Mouse (Mus musculus) intestine, postnatal 0 days (tissue): ENCODE results near the gene Wdfy4. TPM values are rescaled to one million over a fixed set of nuclear protein-coding genes. Genes with fewer than 3 reads are reported as not detected.

Source experiments
- ATAC-seq: fragments of 200-750 bp; cut with Nextera tagmentation; 2 replicates; pipeline ENCODE4 v1.8.0; 2017; ENCODE audit warnings: mild to moderate bottlenecking, moderate TSS enrichment, moderate library complexity
- H3K27ac ChIP-seq: fragments of 300-500 bp; sonication (generic); 2 replicates; pipeline ENCODE4 v1.5.1; 2014; ENCODE audit warnings: mild to moderate bottlenecking, low read depth, low read length, moderate library complexity
- H3K27me3 ChIP-seq: fragments of 300-500 bp; sonication (generic); replicated peaks from 2 replicates; pipeline ENCODE4 v1.6.1; 2014; ENCODE audit warnings: low read length, mixed read lengths; ENCODE audit not compliant: control insufficient read depth, insufficient read depth
- H3K36me3 ChIP-seq: fragments of 300-500 bp; sonication (generic); 2 replicates; pipeline ENCODE4 v1.6.1; 2014; ENCODE audit warnings: mild to moderate bottlenecking, moderate library complexity; ENCODE audit not compliant: control insufficient read depth, insufficient read depth
- H3K4me1 ChIP-seq: fragments of 300-500 bp; sonication (generic); replicated peaks from 2 replicates; pipeline ENCODE4 v1.6.1; 2014; ENCODE audit warnings: antibody characterized with exemption, low read length, mixed read lengths; ENCODE audit not compliant: control insufficient read depth, insufficient read depth
- H3K4me2 ChIP-seq: fragments of 300-500 bp; sonication (generic); replicated peaks from 2 replicates; pipeline ENCODE4 v1.6.1; 2014; ENCODE audit warnings: low read depth, mild to moderate bottlenecking, moderate library complexity
- H3K4me3 ChIP-seq: fragments of 300-500 bp; sonication (generic); 2 replicates; pipeline ENCODE4 v1.5.1; 2014; ENCODE audit warnings: low read depth, low read length
- H3K9ac ChIP-seq: fragments of 300-500 bp; sonication (generic); 2 replicates; pipeline ENCODE4 v1.6.1; 2014; ENCODE audit warnings: mild to moderate bottlenecking, low read depth, low read length
- H3K9me3 ChIP-seq: fragments of 300-500 bp; sonication (generic); 2 replicates; pipeline ENCODE4 v1.6.1; 2016; ENCODE audit warnings: mixed run types; ENCODE audit not compliant: control insufficient read depth
- CTCF ChIP-seq: sonication (generic); IDR thresholded peaks from 2 replicates; pipeline ENCODE4 v1.5.1; 2016; ENCODE audit warnings: low read depth, mild to moderate bottlenecking, control low read depth, antibody characterized with exemption, moderate library complexity
- WGBS: fragments of 180-500 bp; shearing (Covaris S2); extraction: QIAGEN DNeasy Blood & Tissue Kit; methylation state at CpG from one replicate; pipeline ENCODE4 v1.1.7; 2014; 5-methylcytosine and 5-hydroxymethylcytosine counted together
- polyA plus RNA-seq: library from polyadenylated mRNA; unstranded; fragments of >200 nt; fragmentation: Nextera tagmentation; extraction: Ambion mirVana; gene quantifications from 2 replicates; pipeline ENCODE4 v1.2.1, GENCODE M21; 2015

Gene Wdfy4
- polyA plus RNA-seq, 1 experiment from 2014 or later, result 0.17 TPM

DNA sequence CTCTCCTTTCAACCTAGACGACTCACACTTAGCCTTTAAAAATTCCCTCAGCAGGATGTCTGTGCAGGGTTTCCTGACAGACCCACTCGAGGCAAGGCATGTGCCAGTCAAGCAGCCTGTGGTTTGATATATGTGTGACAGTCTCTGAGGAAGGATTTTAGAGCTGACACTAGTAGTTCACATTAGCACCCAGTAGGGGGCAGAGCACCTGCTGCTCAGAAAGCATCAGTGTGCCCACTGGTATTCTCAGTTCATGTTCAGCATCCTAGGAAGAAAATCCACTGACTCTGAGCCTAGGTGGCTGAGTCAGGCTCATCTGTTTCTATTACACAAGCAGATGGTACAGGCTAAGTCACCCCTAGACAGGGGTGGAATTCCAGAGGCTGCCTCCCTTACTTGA is 39.0 kb downstream of the Wdfy4 start:
- H3K9ac ChIP-seq, result no peak overlapping the region
- ATAC-seq, result no peak
- no peaks in the 10 kb centered on the region for H3K4me1 ChIP-seq
- H3K36me3 ChIP-seq, result no peaks in the 10 kb centered on the region
- no peaks in the 10 kb centered on the region for H3K9me3 ChIP-seq
- no peaks in the 10 kb centered on the region for H3K27me3 ChIP-seq
- WGBS, result 27% methylated on average over 2 of the region's 2 CpGs
- no peak overlapping the region for H3K4me2 ChIP-seq
- no peak overlapping the region for H3K27ac ChIP-seq
- no peak overlapping the region for H3K4me3 ChIP-seq
- peak; percentile 67 for TF ChIP-seq CTCF

- Histone ChIP-seq H3K9me3 (no peaks in the 10 kb centered on the region), H3K4me1 (no peaks in the 10 kb centered on the region), H3K9ac (no peak overlapping the region), H3K4me3 (no peak overlapping the region), H3K4me2 (no peak overlapping the region), H3K36me3 (no peaks in the 10 kb centered on the region), H3K27me3 (no peaks in the 10 kb centered on the region), H3K27ac (no peak overlapping the region)
- WGBS, result 81% methylated on average over 9 of the region's 9 CpGs
- TF ChIP-seq CTCF, result no peak
- no peak for ATAC-seq
These were observed 48.5 kb downstream of the Wdfy4 start for GRCm38 (mm10) chr14:33136843-33137242.

DNA sequence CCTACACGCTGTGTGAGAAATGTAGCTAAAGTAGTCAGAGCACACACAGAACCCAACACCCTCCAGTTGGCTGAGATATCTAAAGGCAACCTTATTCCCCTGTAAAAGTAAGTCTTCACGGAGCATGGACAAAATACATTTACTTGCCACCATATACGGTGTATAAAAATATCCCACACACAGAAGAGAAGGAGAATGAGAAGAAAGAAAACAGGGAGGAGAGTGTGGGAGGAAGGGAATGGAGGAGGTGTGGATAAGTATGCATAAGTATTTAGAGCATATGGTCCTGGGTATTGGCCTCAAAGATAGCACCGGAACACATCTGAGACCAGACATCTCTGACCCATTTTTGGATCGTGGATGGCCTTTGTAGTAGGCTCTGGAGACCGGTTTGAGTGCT is 50.1 kb downstream of the Wdfy4 start:
- Histone ChIP-seq H3K9ac (no peak overlapping the region), H3K27me3 (no peaks in the 10 kb centered on the region), H3K4me3 (no peak overlapping the region), H3K27ac (no peak overlapping the region), H3K4me2 (no peak overlapping the region), H3K9me3 (no peaks in the 10 kb centered on the region), H3K4me1 (no peaks in the 10 kb centered on the region), H3K36me3 (no peaks in the 10 kb centered on the region)
- TF ChIP-seq CTCF, result no peak
- WGBS, result 86% methylated on average over 6 of the region's 6 CpGs
- ATAC-seq, result no peak

DNA sequence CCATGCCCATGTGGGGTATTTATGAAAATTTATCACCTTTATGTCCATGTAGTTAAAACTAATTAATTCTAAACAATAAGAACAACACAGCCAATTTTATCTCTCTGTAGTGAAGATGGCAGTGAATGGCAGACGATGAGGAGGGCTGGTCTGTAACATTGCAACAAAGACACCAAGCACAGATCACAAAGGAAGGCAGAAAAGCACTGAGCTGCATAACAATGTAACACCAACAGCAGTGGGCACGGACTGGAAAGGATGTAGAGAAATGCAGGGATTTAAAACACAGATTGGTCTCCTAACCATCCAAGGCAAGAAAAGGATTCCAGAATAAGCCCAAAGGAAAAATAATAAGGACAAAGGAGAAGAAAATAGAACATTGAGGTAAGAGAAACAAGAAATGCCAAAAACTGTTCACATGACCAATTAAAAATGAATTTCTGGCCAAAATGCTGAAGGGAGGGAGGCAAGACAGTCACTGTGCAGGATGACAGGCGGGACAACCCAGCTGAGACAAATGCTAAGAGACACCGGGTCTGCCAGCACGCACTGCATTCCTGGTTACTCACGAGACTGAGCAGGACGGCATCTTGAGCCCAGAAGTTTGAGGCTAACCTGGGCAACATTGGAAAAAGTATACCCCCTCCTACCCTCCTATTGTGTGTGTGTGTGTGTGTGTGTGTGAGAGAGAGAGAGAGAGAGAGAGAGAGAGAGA is 54.1 kb downstream of the Wdfy4 start:
- Histone ChIP-seq H3K9me3 (no peaks in the 10 kb centered on the region), H3K27ac (no peak overlapping the region), H3K4me1 (no peaks in the 10 kb centered on the region), H3K4me2 (no peak overlapping the region), H3K27me3 (no peaks in the 10 kb centered on the region), H3K4me3 (no peak overlapping the region), H3K36me3 (no peaks in the 10 kb centered on the region), H3K9ac (no peak overlapping the region)
- no peak for TF ChIP-seq CTCF
- 74% methylated on average over 7 of the region's 7 CpGs for WGBS
- no peak for ATAC-seq

DNA sequence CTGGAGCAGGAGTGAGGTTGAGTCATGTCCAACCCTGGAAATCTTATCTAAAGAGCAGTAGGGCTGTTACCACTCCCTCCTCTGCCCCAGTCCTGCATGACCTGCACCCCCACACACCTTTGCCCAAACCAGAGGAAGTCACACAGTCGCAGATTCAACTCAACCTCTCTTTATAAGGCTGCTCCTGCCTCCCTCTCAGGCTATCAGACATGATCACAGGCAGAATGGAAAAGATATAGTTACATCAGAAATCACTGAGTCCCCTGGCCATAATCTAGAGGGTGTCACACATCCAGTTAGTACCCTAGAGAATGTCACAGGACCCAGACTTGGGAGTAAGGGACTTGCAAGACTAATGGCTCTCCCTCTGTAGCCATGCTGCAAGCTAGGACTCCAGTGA is 68.7 kb downstream of the Wdfy4 start:
- H3K9ac ChIP-seq, result no peak overlapping the region
- no peak overlapping the region for H3K4me2 ChIP-seq
- no peaks in the 10 kb centered on the region for H3K27me3 ChIP-seq
- no peaks in the 10 kb centered on the region for H3K9me3 ChIP-seq
- H3K27ac ChIP-seq, result no peak overlapping the region
- no peaks in the 10 kb centered on the region for H3K4me1 ChIP-seq
- TF ChIP-seq CTCF, result no peak
- ATAC-seq, result no peak
- H3K4me3 ChIP-seq, result no peak overlapping the region
- 59% methylated on average over 1 of the region's 1 CpGs for WGBS
- no peaks in the 10 kb centered on the region for H3K36me3 ChIP-seq

DNA sequence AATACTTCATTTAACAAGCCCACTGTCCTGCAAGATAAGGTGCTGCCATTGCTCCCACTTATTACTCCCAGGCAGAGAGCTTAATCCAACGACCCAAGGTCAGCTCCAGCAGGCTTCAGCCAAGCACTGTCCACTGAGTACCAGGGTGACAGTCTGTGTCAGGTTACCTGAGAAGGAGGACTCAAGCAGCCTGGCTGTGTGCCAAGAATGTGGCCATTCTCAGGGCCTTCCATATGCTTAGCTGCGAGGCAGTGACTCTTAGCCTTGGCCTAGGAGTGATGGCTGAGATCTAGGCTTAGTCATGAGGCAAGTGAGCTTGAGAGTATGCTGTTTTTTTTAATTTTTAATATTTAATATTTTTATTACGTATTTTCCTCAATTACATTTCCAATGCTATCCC is 80.5 kb downstream of the Wdfy4 start:
- no peak overlapping the region for H3K4me3 ChIP-seq

GRCm38 (mm10) chr14:33101609-33102008 is 83.7 kb downstream of the Wdfy4 start:
- Histone ChIP-seq H3K36me3 (no peaks in the 10 kb centered on the region), H3K4me2 (no peak overlapping the region), H3K27me3 (no peaks in the 10 kb centered on the region), H3K27ac (no peak overlapping the region), H3K4me3 (no peak overlapping the region), H3K9me3 (no peaks in the 10 kb centered on the region), H3K9ac (no peak overlapping the region), H3K4me1 (no peaks in the 10 kb centered on the region)
- no peak for TF ChIP-seq CTCF
- WGBS, result 24% methylated on average over 2 of the region's 2 CpGs
- no peak for ATAC-seq

More for the DNA sequence above, 80.5 kb downstream of the Wdfy4 start:
- no peak overlapping the region for H3K4me2 ChIP-seq
- WGBS, result 66% methylated on average over 3 of the region's 3 CpGs
- H3K36me3 ChIP-seq, result no peaks in the 10 kb centered on the region
- no peak overlapping the region for H3K27ac ChIP-seq
- H3K9ac ChIP-seq, result no peak overlapping the region
- no peaks in the 10 kb centered on the region for H3K9me3 ChIP-seq
- H3K27me3 ChIP-seq, result no peaks in the 10 kb centered on the region
- H3K4me1 ChIP-seq, result no peaks in the 10 kb centered on the region
- no peak for ATAC-seq
- TF ChIP-seq CTCF, result no peak
